9 mouse cellular contexts compared by ENCODE assay signal in the genomic region with DNA sequence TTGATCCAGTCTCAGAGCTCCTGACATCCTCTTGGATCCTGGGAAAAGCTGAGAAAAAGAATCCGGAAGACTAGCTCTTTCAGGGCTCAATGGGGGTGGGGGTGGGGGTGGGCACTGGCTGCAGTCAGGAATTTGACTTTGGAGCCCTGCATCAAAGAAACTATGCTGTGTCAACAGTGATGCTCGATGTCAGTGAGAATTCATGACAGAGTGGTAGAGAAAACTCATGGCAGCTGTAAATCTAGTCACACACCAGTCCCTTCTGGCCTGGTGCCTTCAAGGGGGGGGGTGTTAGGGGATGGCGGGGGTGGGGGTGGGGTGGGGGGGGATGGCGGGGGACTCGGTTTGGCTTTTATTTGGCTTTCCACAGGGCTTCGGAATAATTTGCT.
DNase-seq lines count a peak whose midpoint lies in the region; ATAC-seq lines count a peak whose summit lies in the region.
"Had no signal": no experiment of that assay in that cellular context is flagged by ENCODE, and none has a peak within 500 bp of the region (broad histone marks: within the 10 kb centered on the region; RNA-seq: fewer than 3 reads in every experiment).

No protein-coding gene starts in this region.

- no peak overlapping the region for H3K9ac ChIP-seq in forebrain, embryonic 12.5 days
- H3K9ac ChIP-seq in limb, embryonic 12.5 days (replicated peaks), result no peak overlapping the region; the same call in 1 of the 2 replicates
- no peak overlapping the region for H3K9ac ChIP-seq in neural tube, embryonic 11.5 days (ENCODE audit: low read length)

- ATAC-seq in forebrain, embryonic 12.5 days (ENCODE audit: low FRiP score), result peak; percentile 61; the same call in 1 of the 2 replicates
- no peak for ATAC-seq in limb, embryonic 12.5 days (ENCODE audit: insufficient number of reproducible peaks, insufficient read depth, low FRiP score, low TSS enrichment, low read depth)
- no peak for ATAC-seq in neural tube, embryonic 11.5 days (ENCODE audit: insufficient read depth, low FRiP score, low TSS enrichment)

- H3K4me1 ChIP-seq in forebrain, embryonic 12.5 days, result peaks cover 19% of the 10 kb centered on the region
- H3K4me1 ChIP-seq in limb, embryonic 12.5 days (replicated peaks), result peaks cover 29% of the 10 kb centered on the region
- no peaks in the 10 kb centered on the region; the same call in 1 of the 2 replicates for H3K4me1 ChIP-seq in neural tube, embryonic 11.5 days (ENCODE audit: control insufficient read depth, insufficient read depth, low read length)

- peak; percentile 26 to 41 for DNase-seq in kidney, postnatal 4 days
- DNase-seq in kidney, postnatal 25 days, result no peak
- DNase-seq in neural tube, embryonic 11.5 days (ENCODE audit: low spot score), result no peak
- DNase-seq in layer of hippocampus, postnatal 10 days (ENCODE audit: low spot score in 2 of 2), result no peak
- no peak for DNase-seq in left cerebral cortex, adult 8-10 months (ENCODE audit: low spot score in 2 of 2)
- DNase-seq: cerebellum, adult 2 months had no signal

- peak overlapping the region; percentile 18 for H3K4me3 ChIP-seq in forebrain, embryonic 12.5 days (replicated peaks)
- H3K4me3 ChIP-seq in limb, embryonic 12.5 days (replicated peaks), result 0 out of 2 replicates have a peak overlapping the region, but pooled peaks have one; percentile 9
- H3K4me3 ChIP-seq in neural tube, embryonic 11.5 days (ENCODE audit: low read depth, low read length), result no peak overlapping the region

- 2% methylated on average over 6 of the region's 6 CpGs for WGBS in forebrain, embryonic 12.5 days
- 2% methylated on average over 6 of the region's 6 CpGs for WGBS in limb, embryonic 12.5 days
- WGBS in neural tube, embryonic 11.5 days, result 2% methylated on average over 6 of the region's 6 CpGs

- peak overlapping the region; percentile 2; the same call in 1 of the 2 replicates for H3K27ac ChIP-seq in forebrain, embryonic 12.5 days
- H3K27ac ChIP-seq in limb, embryonic 12.5 days, result no peak overlapping the region
- no peak overlapping the region for H3K27ac ChIP-seq in neural tube, embryonic 11.5 days (ENCODE audit: low read depth, low read length)

- peak overlapping the region; percentile 45 for H3K4me2 ChIP-seq in forebrain, embryonic 12.5 days
- peak overlapping the region; percentile 47 for H3K4me2 ChIP-seq in limb, embryonic 12.5 days
- peak overlapping the region; percentile 39 for H3K4me2 ChIP-seq in neural tube, embryonic 11.5 days (ENCODE audit: low read depth)

- no peaks in the 10 kb centered on the region for H3K36me3 ChIP-seq in forebrain, embryonic 12.5 days (replicated peaks)
- no peaks in the 10 kb centered on the region for H3K36me3 ChIP-seq in limb, embryonic 12.5 days
- H3K36me3 ChIP-seq in neural tube, embryonic 11.5 days (ENCODE audit: control insufficient read depth, insufficient read depth, low read length), result no peaks in the 10 kb centered on the region

- H3K27me3 ChIP-seq in forebrain, embryonic 12.5 days, result peaks cover 4% of the 10 kb centered on the region; the same call in 1 of the 2 replicates
- H3K27me3 ChIP-seq in limb, embryonic 12.5 days, result no peaks in the 10 kb centered on the region
- no peaks in the 10 kb centered on the region for H3K27me3 ChIP-seq in neural tube, embryonic 11.5 days (ENCODE audit: control insufficient read depth, insufficient read depth, low read length)
- H3K27me3 ChIP-seq: Patski had no signal

- peaks cover 5% of the 10 kb centered on the region; the same call in 1 of the 2 replicates for H3K9me3 ChIP-seq in forebrain, embryonic 12.5 days
- H3K9me3 ChIP-seq in limb, embryonic 12.5 days, result 0 out of 2 replicates have a peak, but pooled peaks cover 5% of the 10 kb centered on the region
- no peaks in the 10 kb centered on the region for H3K9me3 ChIP-seq in neural tube, embryonic 11.5 days (ENCODE audit: control insufficient read depth, low read length)

Comparison
In these comparisons a context has a peak if more than half of its experiments do, and no peak if none do; other contexts are left out.
1. DNase-seq: peak in kidney, postnatal 4 days (2 of 2); none in kidney, postnatal 25 days (0 of 2), neural tube, embryonic 11.5 days (single experiment), layer of hippocampus, postnatal 10 days (0 of 2) and left cerebral cortex, adult 8-10 months (0 of 2).
2. Peak in every context shown above with its lines, with median percentiles within 50 percentile points of each other: H3K4me2 ChIP-seq.